Mouse (Mus musculus): Measurements from ENCODE around the gene Meox1. TPM values are rescaled to one million over a fixed set of nuclear protein-coding genes. Genes with fewer than 3 reads are reported as not detected.

Gene Meox1
- 0.70 and 0.75 TPM in 2 replicates for polyA plus RNA-seq (2015; fragmentation: Nextera tagmentation; extraction: Ambion mirVana)

GRCm38 (mm10) chr11:101894204-101894603 is at the start of gene Meox1:
Gene Meox1 (minus strand): TSS chr11:101894374.

Other genes starting within 250 kb of the Meox1 start
- gene Arl4d, start 228.8 kb downstream of the Meox1 start, polyA plus RNA-seq (2015; fragmentation: Nextera tagmentation; extraction: Ambion mirVana) = 3.3 and 3.7 TPM in 2 replicates
- 24.7 and 24.9 TPM in 2 replicates for gene Dhx8, start 161.5 kb downstream of the Meox1 start, polyA plus RNA-seq (2015; fragmentation: Nextera tagmentation; extraction: Ambion mirVana)
- gene Etv4, start 109.0 kb downstream of the Meox1 start, polyA plus RNA-seq (2015; fragmentation: Nextera tagmentation; extraction: Ambion mirVana) = 0.49 and 0.59 TPM in 2 replicates
- gene Sost, start 72.6 kb upstream of the Meox1 start, polyA plus RNA-seq (2015; fragmentation: Nextera tagmentation; extraction: Ambion mirVana) = 0.06 TPM in 1 of 2 replicates, not detected in the other
- gene Cfap97d1, start 89.9 kb upstream of the Meox1 start, polyA plus RNA-seq (2015; fragmentation: Nextera tagmentation; extraction: Ambion mirVana) = not detected in 2 replicates
- gene Dusp3, start 92.6 kb upstream of the Meox1 start, polyA plus RNA-seq (2015; fragmentation: Nextera tagmentation; extraction: Ambion mirVana) = 11.4 and 14.5 TPM in 2 replicates
- 1.3 and 1.5 TPM in 2 replicates for gene Mpp3, start 134.1 kb upstream of the Meox1 start, polyA plus RNA-seq (2015; fragmentation: Nextera tagmentation; extraction: Ambion mirVana)
- 1.8 and 2.2 TPM in 2 replicates for gene Cd300lg, start 147.1 kb upstream of the Meox1 start, polyA plus RNA-seq (2015; fragmentation: Nextera tagmentation; extraction: Ambion mirVana)
- gene Mpp2, start 194.1 kb upstream of the Meox1 start, polyA plus RNA-seq (2015; fragmentation: Nextera tagmentation; extraction: Ambion mirVana) = 7.9 and 9.7 TPM in 2 replicates
- gene Ppy, start 206.9 kb upstream of the Meox1 start, polyA plus RNA-seq (2015; fragmentation: Nextera tagmentation; extraction: Ambion mirVana) = 0.72 TPM in 1 of 2 replicates, not detected in the other
- 1.3 and 3.6 TPM in 2 replicates for gene Pyy, start 213.5 kb upstream of the Meox1 start, polyA plus RNA-seq (2015; fragmentation: Nextera tagmentation; extraction: Ambion mirVana)

Data from spleen, postnatal 0 days (tissue).